Mouse (Mus musculus) lung, embryonic 16.5 days (tissue): ENCODE results near the gene Pdia5. TPM values are rescaled to one million over a fixed set of nuclear protein-coding genes. Genes with fewer than 3 reads are reported as not detected.

Experiments
- ATAC-seq: fragments of 200-750 bp; cut with Nextera tagmentation; 2 replicates; pipeline ENCODE4 v1.8.0; 2017; ENCODE audit warnings: low read depth, mild to moderate bottlenecking, moderate library complexity
- H3K27ac ChIP-seq: fragments of 300-500 bp; sonication (generic); 2 replicates; pipeline ENCODE4 v1.5.1; 2014; ENCODE audit warnings: mild to moderate bottlenecking, control low read depth, low read length
- H3K27me3 ChIP-seq: fragments of 300-500 bp; sonication (generic); 2 replicates; pipeline ENCODE4 v1.6.1; 2014; ENCODE audit warnings: low read depth, low read length, mixed read lengths; ENCODE audit not compliant: control insufficient read depth, insufficient read depth
- H3K36me3 ChIP-seq: fragments of 300-500 bp; sonication (generic); 2 replicates; pipeline ENCODE4 v1.6.1; 2014; ENCODE audit warnings: low read length; ENCODE audit not compliant: control insufficient read depth, insufficient read depth
- H3K4me1 ChIP-seq: fragments of 300-500 bp; sonication (generic); replicated peaks from 2 replicates; pipeline ENCODE4 v1.6.1; 2014; ENCODE audit warnings: low read length, mixed read lengths; ENCODE audit not compliant: control insufficient read depth, insufficient read depth
- H3K4me2 ChIP-seq: fragments of 300-500 bp; sonication (generic); 2 replicates; pipeline ENCODE4 v1.6.1; 2014; ENCODE audit warnings: low read depth, low read length, control low read depth
- H3K4me3 ChIP-seq: fragments of 300-500 bp; sonication (generic); 2 replicates; pipeline ENCODE4 v1.5.1; 2014; ENCODE audit warnings: mild to moderate bottlenecking, low read length, control low read depth
- H3K9ac ChIP-seq: fragments of 300-500 bp; sonication (generic); 2 replicates; pipeline ENCODE4 v1.6.1; 2014; ENCODE audit warnings: low read length, control low read depth
- H3K9me3 ChIP-seq: fragments of 300-500 bp; sonication (generic); 2 replicates; pipeline ENCODE4 v1.6.1; 2016; ENCODE audit warnings: low read length; ENCODE audit not compliant: control insufficient read depth
- WGBS: fragments of 180-500 bp; shearing (Covaris S2); extraction: QIAGEN DNeasy Blood & Tissue Kit; methylation state at CpG from one replicate; pipeline ENCODE4 v1.1.7; 2014; 5-methylcytosine and 5-hydroxymethylcytosine counted together
- polyA plus RNA-seq: library from polyadenylated mRNA; unstranded; fragments of >200 nt; fragmentation: Nextera tagmentation; extraction: Ambion mirVana; gene quantifications from 2 replicates; pipeline ENCODE4 v1.2.1, GENCODE M21; 2015

Pdia5 gene
- polyA plus RNA-seq, 1 experiment from 2014 or later = 40.3 TPM

DNA sequence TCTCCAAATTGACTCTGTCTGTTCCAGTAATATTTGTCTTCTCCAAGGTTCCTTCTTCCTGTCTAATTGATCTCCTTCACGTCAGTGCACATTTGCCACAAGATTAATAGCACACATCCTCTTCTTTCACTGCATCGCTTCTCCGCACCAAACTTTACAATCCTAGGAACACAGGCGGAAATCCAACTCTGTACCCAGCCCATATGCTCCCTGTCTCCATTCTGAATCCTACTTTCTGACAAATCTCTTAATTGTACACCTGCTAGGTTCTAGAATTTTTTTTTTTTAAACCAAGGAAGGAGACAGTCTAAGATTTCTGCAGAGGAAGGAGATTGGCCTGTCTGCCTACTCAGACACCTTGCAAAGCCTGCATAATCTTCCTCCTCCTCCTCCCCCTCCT lies 59.1 kb downstream of the Pdia5 start:
- 74% methylated on average over 4 of the region's 4 CpGs for WGBS

DNA sequence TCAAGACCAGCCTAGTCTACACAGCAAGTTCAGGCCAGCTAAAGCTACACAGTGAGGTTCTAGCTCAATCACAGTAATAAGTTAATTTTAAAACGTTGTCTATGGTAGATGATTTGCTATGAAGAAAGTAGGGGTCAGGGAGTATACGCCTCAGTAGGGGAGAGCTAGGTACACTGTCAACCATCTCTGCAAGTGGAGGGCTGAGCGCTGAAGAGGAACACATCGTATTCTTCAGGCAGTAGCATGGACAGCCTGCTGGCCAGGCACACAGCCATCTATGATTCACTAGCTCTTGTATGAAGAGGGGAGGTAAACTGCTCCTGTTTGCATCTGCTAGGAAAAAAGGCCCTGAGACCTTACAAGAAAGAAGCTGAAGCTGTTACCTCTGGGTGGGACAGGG lies 65.7 kb downstream of the Pdia5 start:
- no peaks in the 10 kb centered on the region for H3K36me3 ChIP-seq
- H3K4me3 ChIP-seq = no peak overlapping the region
- ATAC-seq = no peak
- H3K9ac ChIP-seq = no peak overlapping the region
- H3K4me1 ChIP-seq = no peaks in the 10 kb centered on the region
- H3K9me3 ChIP-seq = no peaks in the 10 kb centered on the region
- no peaks in the 10 kb centered on the region for H3K27me3 ChIP-seq
- WGBS = 90% methylated on average over 4 of the region's 4 CpGs
- no peak overlapping the region for H3K27ac ChIP-seq
- H3K4me2 ChIP-seq = no peak overlapping the region

More for the DNA sequence above, 59.1 kb downstream of the Pdia5 start:
- Histone ChIP-seq H3K36me3 (no peaks in the 10 kb centered on the region), H3K9ac (no peak overlapping the region), H3K4me2 (no peak overlapping the region), H3K4me1 (no peaks in the 10 kb centered on the region), H3K4me3 (no peak overlapping the region), H3K27ac (no peak overlapping the region), H3K9me3 (no peaks in the 10 kb centered on the region), H3K27me3 (no peaks in the 10 kb centered on the region)
- no peak for ATAC-seq

DNA sequence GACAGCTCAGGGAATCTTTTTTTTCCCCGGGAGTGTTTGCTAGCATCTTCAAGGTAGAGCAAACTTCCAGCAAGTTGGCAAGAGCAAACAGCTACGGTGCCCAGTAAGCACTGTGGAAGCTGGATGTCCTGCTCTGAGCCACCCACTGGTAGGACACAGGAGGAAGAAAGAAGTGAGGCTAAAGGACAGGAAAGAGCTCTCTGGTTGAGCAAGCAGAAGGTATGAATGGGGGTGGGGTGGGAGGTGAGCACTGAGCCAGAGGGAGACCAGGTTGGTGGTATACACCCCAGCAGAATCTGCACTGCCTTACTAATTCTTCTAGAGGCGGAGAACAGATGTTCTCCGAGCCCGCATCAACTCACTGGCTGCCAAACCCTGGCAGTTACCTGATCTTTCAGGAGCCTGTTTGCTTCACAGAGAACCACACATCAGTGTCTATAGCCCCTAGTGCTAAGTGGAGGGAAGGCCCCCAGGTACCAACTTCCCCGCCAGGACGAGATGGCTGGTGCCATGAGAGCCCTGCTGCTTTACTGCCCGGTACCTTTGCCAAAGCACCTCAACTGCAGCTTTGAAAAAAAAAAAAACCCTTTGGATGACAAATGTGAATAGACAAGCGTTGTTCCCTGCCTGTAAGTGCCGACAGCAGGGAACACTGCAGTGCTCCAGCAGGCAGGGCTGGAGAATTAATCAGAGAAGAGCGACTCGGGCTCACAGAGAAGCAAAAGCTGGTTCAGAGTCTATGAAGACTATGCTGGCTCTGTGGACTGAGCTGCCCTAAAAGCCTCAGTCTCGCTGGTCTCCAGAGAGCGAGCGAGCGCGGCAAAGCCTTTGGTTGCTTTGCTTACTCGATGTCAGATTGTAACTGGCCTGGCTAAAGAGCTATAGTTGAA lies 67.2 kb downstream of the Pdia5 start:
- H3K9me3 ChIP-seq = no peaks in the 10 kb centered on the region
- no peak overlapping the region for H3K9ac ChIP-seq
- WGBS = 73% methylated on average over 18 of the region's 18 CpGs
- H3K4me3 ChIP-seq = no peak overlapping the region
- no peaks in the 10 kb centered on the region for H3K4me1 ChIP-seq
- H3K4me2 ChIP-seq = no peak overlapping the region
- H3K27ac ChIP-seq = no peak overlapping the region
- no peaks in the 10 kb centered on the region for H3K27me3 ChIP-seq
- no peaks in the 10 kb centered on the region for H3K36me3 ChIP-seq
- no peak for ATAC-seq

DNA sequence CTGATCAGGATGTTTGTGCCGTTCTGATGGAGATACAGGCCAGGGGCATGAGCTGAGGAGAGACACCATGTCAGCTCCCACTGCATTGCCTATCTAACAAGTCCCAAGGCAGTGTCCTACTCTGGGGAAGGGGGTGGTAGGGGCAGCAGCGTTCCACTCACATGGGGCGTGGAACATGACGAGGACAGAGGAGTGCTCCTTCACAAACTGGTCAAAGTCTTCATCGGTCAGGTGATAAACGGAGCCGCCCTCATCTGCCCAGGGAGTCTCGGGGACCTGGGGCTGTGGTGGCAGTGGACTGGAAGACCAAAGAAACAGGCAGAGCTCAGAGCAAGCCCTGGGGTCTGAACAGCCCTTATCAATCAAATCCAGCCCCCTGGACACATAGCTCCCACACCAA lies 68.0 kb downstream of the Pdia5 start:
- no peaks in the 10 kb centered on the region for H3K36me3 ChIP-seq
- WGBS = 79% methylated on average over 8 of the region's 8 CpGs
- ATAC-seq = no peak
- no peaks in the 10 kb centered on the region for H3K27me3 ChIP-seq
- no peak overlapping the region for H3K4me2 ChIP-seq
- no peaks in the 10 kb centered on the region for H3K4me1 ChIP-seq
- no peak overlapping the region for H3K9ac ChIP-seq
- no peaks in the 10 kb centered on the region for H3K9me3 ChIP-seq
- no peak overlapping the region for H3K27ac ChIP-seq
- H3K4me3 ChIP-seq = no peak overlapping the region

DNA sequence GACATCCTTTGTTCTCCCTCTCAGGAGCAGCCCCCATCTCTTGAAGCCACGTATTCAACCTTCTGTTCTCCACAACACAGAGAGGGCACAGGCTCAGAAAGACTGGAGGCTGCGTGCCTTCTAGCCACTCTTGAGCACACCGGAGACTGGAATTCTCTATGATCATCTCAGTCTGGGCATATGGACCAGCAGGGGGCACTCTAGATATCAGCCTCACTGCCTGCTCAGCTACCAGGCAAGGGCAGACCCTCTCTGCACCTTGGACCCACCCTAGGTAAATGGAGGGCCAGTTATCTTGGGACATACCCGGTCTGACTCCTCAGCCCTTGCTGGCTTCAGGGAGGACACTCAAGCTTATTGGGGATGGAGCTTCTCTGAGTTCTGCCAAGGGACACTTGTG lies 68.5 kb downstream of the Pdia5 start:
- ATAC-seq = no peak
- Histone ChIP-seq H3K9ac (no peak overlapping the region), H3K9me3 (no peaks in the 10 kb centered on the region), H3K27me3 (no peaks in the 10 kb centered on the region), H3K27ac (no peak overlapping the region), H3K36me3 (no peaks in the 10 kb centered on the region), H3K4me1 (no peaks in the 10 kb centered on the region), H3K4me2 (no peak overlapping the region), H3K4me3 (no peak overlapping the region)
- WGBS = 60% methylated on average over 4 of the region's 4 CpGs

DNA sequence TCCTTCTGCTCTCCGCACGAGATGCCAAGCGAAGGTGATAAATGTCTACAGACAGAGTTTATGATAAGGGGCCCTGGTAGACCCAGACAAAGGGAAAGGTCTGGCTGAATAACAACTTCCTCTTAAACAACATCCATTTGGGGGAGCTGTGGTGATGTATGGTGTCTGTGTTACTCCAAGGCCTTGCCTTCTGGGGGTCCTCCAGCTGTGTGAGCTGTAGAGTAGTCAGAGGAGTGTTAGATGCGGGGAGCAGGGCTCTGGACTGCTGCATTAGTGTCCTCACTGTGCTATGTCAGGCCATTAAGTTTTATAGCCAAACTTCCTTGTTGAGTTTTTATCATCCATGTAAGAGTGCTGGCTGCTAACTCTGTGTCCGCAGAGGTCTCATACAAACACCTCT lies 76.1 kb downstream of the Pdia5 start:
- no peaks in the 10 kb centered on the region for H3K9me3 ChIP-seq
- no peak overlapping the region for H3K4me3 ChIP-seq
- no peak overlapping the region for H3K4me2 ChIP-seq
- H3K9ac ChIP-seq = no peak overlapping the region
- WGBS = 61% methylated on average over 5 of the region's 5 CpGs
- H3K36me3 ChIP-seq = no peaks in the 10 kb centered on the region
- no peaks in the 10 kb centered on the region for H3K27me3 ChIP-seq
- H3K27ac ChIP-seq = no peak overlapping the region
- H3K4me1 ChIP-seq = no peaks in the 10 kb centered on the region
- no peak for ATAC-seq

DNA sequence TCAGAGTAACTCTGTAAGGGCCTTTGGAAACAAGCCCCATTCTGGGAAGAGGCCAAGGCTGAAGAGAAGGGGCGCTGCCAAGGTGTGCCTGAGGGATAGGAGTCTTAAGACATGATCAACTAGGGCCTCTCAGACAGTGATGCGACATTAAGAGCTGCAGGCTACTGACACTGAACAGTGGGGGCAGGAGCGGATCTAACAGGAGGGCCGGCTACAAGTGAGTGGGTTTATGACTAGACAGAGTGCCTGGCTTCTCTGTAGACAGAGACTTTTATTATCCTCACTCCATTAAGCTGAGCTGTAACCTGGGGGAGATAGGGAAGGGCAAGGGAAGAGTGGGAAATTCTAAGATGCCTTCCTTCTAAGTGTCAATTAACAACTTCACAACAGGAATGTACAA lies 84.0 kb downstream of the Pdia5 start:
- 70% methylated on average over 4 of the region's 4 CpGs for WGBS
- Histone ChIP-seq H3K4me1 (no peaks in the 10 kb centered on the region), H3K4me2 (no peak overlapping the region), H3K27me3 (no peaks in the 10 kb centered on the region), H3K27ac (no peak overlapping the region), H3K36me3 (no peaks in the 10 kb centered on the region), H3K4me3 (no peak overlapping the region), H3K9me3 (no peaks in the 10 kb centered on the region), H3K9ac (no peak overlapping the region)
- ATAC-seq = no peak

DNA sequence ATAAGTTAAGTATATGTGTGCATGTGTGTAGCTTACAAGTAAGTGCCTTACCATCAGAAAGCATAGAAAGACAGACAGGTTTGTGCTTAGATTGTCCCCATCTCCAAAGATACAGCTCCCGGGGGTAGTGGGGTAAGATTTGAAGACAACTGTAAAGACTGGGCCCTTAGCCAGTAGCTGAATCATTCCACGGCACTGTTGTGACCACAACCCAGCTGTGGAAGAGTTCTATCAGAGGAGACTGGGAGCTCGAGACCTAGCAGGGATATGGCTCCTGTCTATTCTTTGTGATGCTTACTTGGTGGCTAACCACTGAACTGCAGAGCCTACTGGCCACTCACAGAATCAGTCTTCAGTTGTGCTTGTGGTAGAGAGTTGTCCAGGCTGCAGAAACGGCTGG lies 84.5 kb downstream of the Pdia5 start:
- ATAC-seq = no peak
- no peaks in the 10 kb centered on the region for H3K27me3 ChIP-seq
- no peak overlapping the region for H3K4me3 ChIP-seq
- no peaks in the 10 kb centered on the region for H3K9me3 ChIP-seq
- no peaks in the 10 kb centered on the region for H3K4me1 ChIP-seq
- no peak overlapping the region for H3K9ac ChIP-seq
- H3K27ac ChIP-seq = no peak overlapping the region
- H3K36me3 ChIP-seq = no peaks in the 10 kb centered on the region
- 79% methylated on average over 4 of the region's 4 CpGs for WGBS
- H3K4me2 ChIP-seq = no peak overlapping the region

DNA sequence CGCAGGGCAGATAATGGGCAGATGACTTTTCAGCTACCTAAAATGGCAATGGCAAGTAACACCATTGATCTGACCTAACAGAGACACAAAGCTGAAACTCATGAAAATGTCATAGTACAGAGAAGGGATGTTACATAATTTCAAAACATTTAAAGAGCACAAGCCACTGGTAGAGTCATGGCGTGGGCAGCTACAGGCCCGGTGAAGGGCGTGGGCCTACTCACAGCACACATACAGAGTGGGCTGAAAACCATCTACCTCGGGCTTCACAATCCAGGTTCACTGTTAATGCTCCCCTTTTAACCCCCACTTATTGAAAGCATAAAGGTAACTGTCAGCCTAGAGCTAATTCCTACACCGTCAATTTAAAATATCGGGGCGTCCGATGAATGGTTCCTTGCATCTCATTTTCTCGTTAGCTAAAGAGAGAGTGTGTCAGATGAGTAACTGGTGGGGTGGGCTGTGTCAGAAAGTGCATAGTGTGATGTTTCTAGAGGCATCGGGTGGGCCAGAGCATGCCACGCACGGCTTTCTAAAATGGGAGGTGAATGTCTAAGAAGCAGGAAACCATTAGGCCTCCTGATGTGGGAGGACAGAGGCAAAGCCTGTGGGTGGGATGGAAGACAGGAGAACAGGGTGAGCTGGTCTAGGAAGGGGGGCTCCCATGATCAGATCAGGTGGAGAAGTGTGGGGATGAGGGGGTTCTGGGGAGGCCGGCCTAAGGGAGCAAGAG lies 85.2 kb downstream of the Pdia5 start:
- Histone ChIP-seq H3K4me1 (no peaks in the 10 kb centered on the region), H3K27ac (no peak overlapping the region), H3K9ac (no peak overlapping the region), H3K27me3 (no peaks in the 10 kb centered on the region), H3K36me3 (no peaks in the 10 kb centered on the region), H3K4me3 (no peak overlapping the region), H3K4me2 (no peak overlapping the region), H3K9me3 (no peaks in the 10 kb centered on the region)
- ATAC-seq = no peak
- 94% methylated on average over 14 of the region's 14 CpGs for WGBS
